Mouse (Mus musculus) midbrain, embryonic 16.5 days (tissue): ENCODE results near the gene Pla2g4c. TPM values are rescaled to one million over a fixed set of nuclear protein-coding genes. Genes with fewer than 3 reads are reported as not detected.
"Not testable (repeated sequence)": the region's sequence is repeated elsewhere in the genome, so short reads cannot be mapped to it uniquely, and the experiment has no call there.

ENCODE experiments used
- ATAC-seq: fragments of 200-750 bp; cut with Nextera tagmentation; 2 replicates; pipeline ENCODE4 v1.8.0; 2017; ENCODE audit warnings: moderate TSS enrichment
- H3K27ac ChIP-seq: fragments of 300-500 bp; sonication (generic); 2 replicates; pipeline ENCODE4 v1.5.1; 2014; ENCODE audit warnings: mild to moderate bottlenecking, low read length, mixed read lengths
- H3K27me3 ChIP-seq: fragments of 300-500 bp; sonication (generic); 2 replicates; pipeline ENCODE4 v1.6.1; 2014; ENCODE audit warnings: low read depth, low read length, mixed read lengths; ENCODE audit not compliant: control insufficient read depth, insufficient read depth
- H3K36me3 ChIP-seq: fragments of 300-500 bp; sonication (generic); 2 replicates; pipeline ENCODE4 v1.6.1; 2014; ENCODE audit warnings: mild to moderate bottlenecking, low read length, moderate library complexity, mixed read lengths; ENCODE audit not compliant: control insufficient read depth, insufficient read depth
- H3K4me1 ChIP-seq: fragments of 300-500 bp; sonication (generic); 2 replicates; pipeline ENCODE4 v1.6.1; 2014; ENCODE audit warnings: mild to moderate bottlenecking, low read length, mixed read lengths; ENCODE audit not compliant: control insufficient read depth, insufficient read depth
- H3K4me2 ChIP-seq: fragments of 300-500 bp; sonication (generic); 2 replicates; pipeline ENCODE4 v1.6.1; 2014; ENCODE audit warnings: mild to moderate bottlenecking, low read length, mixed read lengths
- H3K4me3 ChIP-seq: fragments of 300-500 bp; sonication (generic); 2 replicates; pipeline ENCODE4 v1.5.1; 2014; ENCODE audit warnings: low read depth, mild to moderate bottlenecking, low read length, moderate library complexity, mixed read lengths
- H3K9ac ChIP-seq: fragments of 300-500 bp; sonication (generic); 2 replicates; pipeline ENCODE4 v1.6.1; 2014; ENCODE audit warnings: low read depth, low read length, mixed read lengths
- H3K9me3 ChIP-seq: fragments of 300-500 bp; sonication (generic); replicated peaks from 2 replicates; pipeline ENCODE4 v1.6.1; 2014; ENCODE audit warnings: mild to moderate bottlenecking, low read length, mixed read lengths; ENCODE audit not compliant: control insufficient read depth, poor library complexity, severe bottlenecking
- WGBS: fragments of 180-500 bp; shearing (Covaris S2); extraction: QIAGEN DNeasy Blood & Tissue Kit; methylation state at CpG from one replicate; pipeline ENCODE4 v1.1.7; 2014; 5-methylcytosine and 5-hydroxymethylcytosine counted together
- polyA plus RNA-seq: library from polyadenylated mRNA; unstranded; fragments of >200 nt; fragmentation: Nextera tagmentation; extraction: Ambion mirVana; gene quantifications from 2 replicates; pipeline ENCODE4 v1.2.1, GENCODE M21; 2015

Gene Pla2g4c
- polyA plus RNA-seq = 0.62 and 0.86 TPM in 2 replicates

- Histone ChIP-seq H3K27ac (no peak within 1 kb of the TSS), H3K36me3 (no peaks in the 10 kb centered on the region), H3K27me3 (no peaks in the 10 kb centered on the region), H3K9ac (no peak within 1 kb of the TSS), H3K4me1 (no peaks in the 10 kb centered on the region), H3K4me3 (no peak within 1 kb of the TSS), H3K9me3 (no peaks in the 10 kb centered on the region), H3K4me2 (no peak within 1 kb of the TSS)
- ATAC-seq = no peak
- WGBS = 84% methylated on average over 2 of the region's 2 CpGs
Observed at GRCm38 (mm10) chr7:13324316-13324715, at the start of gene Pla2g4c. Gene Pla2g4c, plus strand, starts transcription at chr7:13324655.

DNA sequence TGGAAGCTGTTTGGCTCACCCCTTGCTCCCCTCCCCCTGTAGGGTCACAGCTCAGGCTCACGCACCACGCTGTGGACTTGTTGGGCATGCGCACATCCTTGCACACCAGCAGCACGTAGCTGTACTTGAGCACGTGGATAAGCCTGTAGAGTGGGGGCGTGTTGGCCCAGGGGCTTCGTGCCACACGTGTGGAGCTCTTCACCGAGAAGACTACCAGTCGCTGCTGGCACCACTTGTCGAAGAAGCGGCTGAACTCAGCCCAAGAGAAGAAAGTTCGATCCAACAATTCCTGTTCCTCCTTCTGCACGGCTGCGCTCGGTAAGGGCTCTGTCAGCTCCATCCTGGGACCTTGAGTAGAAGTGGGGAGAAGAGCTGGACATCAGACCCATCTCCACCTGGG lies 47.4 kb upstream of the Pla2g4c start, which contains the start of gene Lig1:
Gene Lig1, plus strand, starts transcription at position 203 of the 400 bp plus-strand sequence.
- 96% methylated on average over 16 of the region's 16 CpGs for WGBS
- Histone ChIP-seq H3K4me2 (peak within 1 kb of the TSS; percentile 62), H3K4me1 (peaks cover 6% of the 10 kb centered on the region), H3K9me3 (no peaks in the 10 kb centered on the region; the same call in 1 of the 2 replicates), H3K27ac (peak within 1 kb of the TSS; percentile 93), H3K27me3 (no peaks in the 10 kb centered on the region), H3K4me3 (peak within 1 kb of the TSS; percentile 77), H3K9ac (peak within 1 kb of the TSS; percentile 91), H3K36me3 (peaks cover 36% of the 10 kb centered on the region)
- no peak for ATAC-seq

- no peak; the same call in 1 of the 2 replicates for ATAC-seq
- WGBS = 38% methylated on average over 2 of the region's 2 CpGs
Observed at GRCm38 (mm10) chr7:13277833-13278232, 46.6 kb upstream of the Pla2g4c start.

GRCm38 (mm10) chr7:13278308-13278891 lies 46.1 kb upstream of the Pla2g4c start, which contains the start of gene Zswim9:
Gene Zswim9, minus strand, starts transcription at chr7:13278721.
- Histone ChIP-seq H3K27ac (peak within 1 kb of the TSS; percentile 93), H3K9me3 (no peaks in the 10 kb centered on the region; the same call in 1 of the 2 replicates), H3K4me3 (peak within 1 kb of the TSS; percentile 77), H3K27me3 (no peaks in the 10 kb centered on the region), H3K4me2 (peak within 1 kb of the TSS; percentile 62), H3K36me3 (peaks cover 31% of the 10 kb centered on the region), H3K4me1 (peaks cover 6% of the 10 kb centered on the region), H3K9ac (peak within 1 kb of the TSS; percentile 91)
- peak; percentile 98 for ATAC-seq
- WGBS = under 1% methylated on average over 39 of the region's 39 CpGs

More at GRCm38 (mm10) chr7:13277833-13278232, 46.6 kb upstream of the Pla2g4c start:
- H3K27ac ChIP-seq = peak overlapping the region; percentile 93; the same call in 1 of the 2 replicates
- peak overlapping the region; percentile 62 for H3K4me2 ChIP-seq
- H3K4me3 ChIP-seq = peak overlapping the region; percentile 77
- H3K4me1 ChIP-seq = peaks cover 6% of the 10 kb centered on the region
- peaks cover 35% of the 10 kb centered on the region for H3K36me3 ChIP-seq
- H3K27me3 ChIP-seq = no peaks in the 10 kb centered on the region
- H3K9ac ChIP-seq = peak overlapping the region; percentile 91
- no peaks in the 10 kb centered on the region; the same call in 1 of the 2 replicates for H3K9me3 ChIP-seq

- H3K36me3 ChIP-seq = peaks cover 31% of the 10 kb centered on the region
- WGBS = 0% methylated on average over 7 of the region's 29 CpGs
- peak overlapping the region; percentile 91; the same call in 1 of the 2 replicates for H3K9ac ChIP-seq
- peak overlapping the region; percentile 62 for H3K4me2 ChIP-seq
- H3K27me3 ChIP-seq, H3K4me1 ChIP-seq, ATAC-seq, H3K9me3 ChIP-seq: not testable (repeated sequence)
- H3K27ac ChIP-seq = 0 out of 2 replicates have a peak overlapping the region, but pooled peaks have one; percentile 93
- H3K4me3 ChIP-seq = peak overlapping the region; percentile 77
Observed at GRCm38 (mm10) chr7:13278957-13279356, 45.5 kb upstream of the Pla2g4c start.

DNA sequence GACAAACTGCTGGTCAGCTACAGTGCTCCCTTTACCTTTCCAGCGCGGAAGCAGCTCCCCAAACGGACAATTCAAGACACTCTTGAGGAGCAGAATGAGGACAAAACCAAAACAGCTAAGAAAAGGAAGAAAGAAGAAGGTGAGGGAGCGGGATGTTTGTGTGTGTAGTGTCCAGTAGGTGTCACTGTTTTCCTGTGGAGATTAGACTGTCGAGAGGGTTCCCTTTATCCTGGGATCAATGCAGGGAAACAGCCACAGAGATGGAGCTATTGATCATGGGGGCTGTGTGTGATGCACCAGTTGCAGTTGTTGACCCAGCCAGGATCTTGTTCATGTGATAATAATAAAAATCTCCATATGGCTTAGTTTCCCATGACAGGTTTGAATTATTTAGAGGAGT lies 35.8 kb upstream of the Pla2g4c start:
- Histone ChIP-seq H3K9ac (no peak overlapping the region), H3K36me3 (peaks cover 15% of the 10 kb centered on the region), H3K4me1 (no peaks in the 10 kb centered on the region), H3K27me3 (no peaks in the 10 kb centered on the region), H3K27ac (no peak overlapping the region), H3K4me3 (no peak overlapping the region), H3K4me2 (no peak overlapping the region), H3K9me3 (no peaks in the 10 kb centered on the region)
- 49% methylated on average over 5 of the region's 5 CpGs for WGBS
- ATAC-seq = peak; percentile 68; the same call in 1 of the 2 replicates

GRCm38 (mm10) chr7:13290041-13290675 lies 34.3 kb upstream of the Pla2g4c start:
- H3K9me3 ChIP-seq = no peaks in the 10 kb centered on the region
- peaks cover 12% of the 10 kb centered on the region for H3K36me3 ChIP-seq
- H3K4me3 ChIP-seq = no peak overlapping the region
- H3K27me3 ChIP-seq = no peaks in the 10 kb centered on the region
- H3K4me1 ChIP-seq = no peaks in the 10 kb centered on the region
- no peak overlapping the region for H3K9ac ChIP-seq
- WGBS = 93% methylated on average over 1 of the region's 1 CpGs
- no peak overlapping the region for H3K4me2 ChIP-seq
- ATAC-seq = no peak
- H3K27ac ChIP-seq = no peak overlapping the region

DNA sequence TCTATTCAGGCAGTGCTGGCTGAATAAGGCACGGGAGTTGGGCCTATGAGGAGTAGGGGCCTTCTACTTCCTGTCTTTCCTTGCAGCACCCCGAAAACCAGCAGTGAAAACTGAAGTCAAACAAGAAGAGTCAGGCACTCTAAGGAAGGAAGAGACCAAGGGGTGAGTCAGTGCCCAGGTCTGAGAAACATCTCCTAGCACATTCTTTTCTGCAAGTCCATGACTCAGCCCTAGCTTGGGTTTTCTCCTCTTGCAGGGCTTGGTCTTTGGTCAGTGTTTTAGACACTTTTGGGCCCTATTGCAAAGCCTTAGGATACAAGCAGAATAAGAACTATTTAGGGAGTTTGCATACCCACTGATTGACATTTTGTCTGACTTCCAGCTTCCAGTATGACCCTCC lies 33.1 kb upstream of the Pla2g4c start:
- WGBS = 92% methylated on average over 2 of the region's 2 CpGs
- no peak for ATAC-seq

More for the DNA sequence above, 33.1 kb upstream of the Pla2g4c start:
- H3K4me2 ChIP-seq = no peak overlapping the region
- no peak overlapping the region for H3K4me3 ChIP-seq
- H3K9me3 ChIP-seq = no peaks in the 10 kb centered on the region
- H3K4me1 ChIP-seq = no peaks in the 10 kb centered on the region
- H3K9ac ChIP-seq = no peak overlapping the region
- no peaks in the 10 kb centered on the region for H3K27me3 ChIP-seq
- H3K36me3 ChIP-seq = peaks cover 19% of the 10 kb centered on the region
- no peak overlapping the region for H3K27ac ChIP-seq
